Mouse (Mus musculus): ENCODE results near the gene Baiap3.

DNA sequence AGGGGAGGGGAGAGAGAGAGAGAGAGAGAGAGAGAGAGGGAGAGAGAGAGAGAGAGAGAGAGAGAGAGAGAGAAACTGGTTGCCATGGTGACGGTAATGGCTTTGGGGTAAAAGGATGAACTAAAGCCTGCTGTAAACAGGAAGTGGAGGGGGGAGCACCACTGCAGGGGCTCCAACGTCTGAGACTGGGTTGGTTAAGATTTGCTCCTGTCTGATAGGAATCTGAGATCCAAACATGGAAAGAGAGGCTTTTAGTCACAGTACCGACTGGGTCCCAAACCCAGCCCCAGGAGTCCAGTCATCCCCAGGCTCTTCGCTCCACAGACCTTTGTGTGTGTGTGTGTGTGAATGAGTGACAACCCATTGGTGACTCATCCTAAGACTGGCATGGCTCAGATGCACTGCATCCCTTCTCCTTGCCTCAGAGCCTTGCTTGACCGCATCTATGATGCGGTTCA lies 1.7 kb upstream of the Baiap3 start:
- TF ChIP-seq CTCF (IDR thresholded peaks at IDR 0.05) (no peak), EP300 (IDR thresholded peaks at IDR 0.05) (no peak)
